ENCODE assay signal across 16 mouse cellular contexts in genomic region chr17:4868446-4868825, GRCm38 (mm10).
DNase-seq lines count a peak whose midpoint lies in the region; ATAC-seq and TF ChIP-seq lines count a peak whose summit lies in the region.
"Had no signal": no experiment of that assay in that cellular context is flagged by ENCODE, and none has a peak within 500 bp of the region (broad histone marks: within the 10 kb centered on the region; RNA-seq: fewer than 3 reads in every experiment).

No protein-coding gene starts in this region.

- 72% methylated on average over 10 of the region's 10 CpGs for WGBS in intestine, embryonic 16.5 days
- 56% methylated on average over 10 of the region's 10 CpGs for WGBS in intestine, postnatal 0 days

- no peak for DNase-seq in gastrocnemius, adult 2 months
- DNase-seq in gastrocnemius, postnatal 14 days: no peak
- no peak for DNase-seq in testis, postnatal 10 days (ENCODE audit: low spot score)
- no peak for DNase-seq in kidney, postnatal 25 days
- DNase-seq: liver, embryonic 13.5 days; right cerebral cortex, postnatal 25 days; thymus, adult 2 months had no signal

- peak overlapping the region; percentile 15 for H3K4me3 ChIP-seq in gastrocnemius, adult 2 months
- no peak overlapping the region for H3K4me3 ChIP-seq in intestine, embryonic 16.5 days (ENCODE audit: low read length)
- no peak overlapping the region for H3K4me3 ChIP-seq in intestine, postnatal 0 days (ENCODE audit: low read depth, low read length)
- no peak overlapping the region for H3K4me3 ChIP-seq in testis, adult 2 months (ENCODE audit: control insufficient read depth, low read depth, low read length)
- H3K4me3 ChIP-seq: intestine, embryonic 15.5 days; liver, embryonic 13.5 days; neural tube, embryonic 13.5 days had no signal

- intact Hi-C loops in gastrocnemius, adult 2 months (cut with DNase I): loop anchor here (5.0 kb wide), 2 partner anchors 76 to 91 kb away; no protein-coding TSS in a partner anchor
- intact Hi-C loops in gastrocnemius, postnatal 14 days (cut with DNase I; ENCODE audit: low total_unique reads): no loop called here

- peaks cover 7% of the 10 kb centered on the region; the same call in 1 of the 2 replicates for H3K4me1 ChIP-seq in intestine, embryonic 16.5 days (ENCODE audit: control insufficient read depth, insufficient read depth, low read length)
- no peaks in the 10 kb centered on the region for H3K4me1 ChIP-seq in intestine, postnatal 0 days (replicated peaks; ENCODE audit: control insufficient read depth, insufficient read depth, low read length)
- peaks cover 2% of the 10 kb centered on the region for H3K4me1 ChIP-seq in testis, adult 2 months (ENCODE audit: control insufficient read depth, insufficient read depth, low read length)
- H3K4me1 ChIP-seq: liver, embryonic 13.5 days had no signal

- no peak overlapping the region for H3K4me2 ChIP-seq in intestine, embryonic 16.5 days (ENCODE audit: low read depth, low read length)
- no peak overlapping the region for H3K4me2 ChIP-seq in intestine, postnatal 0 days (replicated peaks; ENCODE audit: low read depth)
- H3K4me2 ChIP-seq: hindbrain, embryonic 14.5 days; intestine, embryonic 15.5 days; liver, embryonic 13.5 days; midbrain, embryonic 11.5 days; neural tube, embryonic 13.5 days had no signal

- no peaks in the 10 kb centered on the region for H3K27me3 ChIP-seq in intestine, embryonic 16.5 days (replicated peaks; ENCODE audit: control insufficient read depth, insufficient read depth, low read length)
- H3K27me3 ChIP-seq in intestine, postnatal 0 days (replicated peaks; ENCODE audit: control insufficient read depth, insufficient read depth, low read length): no peaks in the 10 kb centered on the region
- no peaks in the 10 kb centered on the region for H3K27me3 ChIP-seq in testis, adult 2 months (ENCODE audit: control insufficient read depth, insufficient read depth, low read length)
- H3K27me3 ChIP-seq: intestine, embryonic 15.5 days; liver, embryonic 13.5 days; neural tube, embryonic 13.5 days had no signal

- ATAC-seq in intestine, embryonic 16.5 days: peak; percentile 48; the same call in 1 of the 2 replicates
- no peak for ATAC-seq in intestine, postnatal 0 days
- ATAC-seq: forebrain, embryonic 16.5 days had no signal

- TF ChIP-seq POLR2A in testis, adult 2 months (IDR thresholded peaks at IDR 0.05; ENCODE audit: control insufficient read depth, low read depth, low read length): no peak

- TF ChIP-seq CTCF in gastrocnemius, adult 2 months (IDR thresholded peaks at IDR 0.05): no peak
- no peak for TF ChIP-seq CTCF in intestine, postnatal 0 days (IDR thresholded peaks at IDR 0.05; ENCODE audit: low read depth)
- TF ChIP-seq CTCF in testis, adult 2 months (IDR thresholded peaks at IDR 0.05; ENCODE audit: control insufficient read depth, insufficient read depth, insufficient replicate concordance, low read depth, low read length): no peak

- no peak overlapping the region for H3K9ac ChIP-seq in intestine, embryonic 16.5 days (ENCODE audit: low read depth, low read length)
- no peak overlapping the region for H3K9ac ChIP-seq in intestine, postnatal 0 days (ENCODE audit: low read depth, low read length)
- H3K9ac ChIP-seq: hindbrain, embryonic 14.5 days; intestine, embryonic 15.5 days; liver, embryonic 13.5 days; neural tube, embryonic 13.5 days had no signal

- no peaks in the 10 kb centered on the region for H3K36me3 ChIP-seq in intestine, embryonic 16.5 days (ENCODE audit: control insufficient read depth, insufficient read depth, low read length)
- no peaks in the 10 kb centered on the region for H3K36me3 ChIP-seq in intestine, postnatal 0 days (ENCODE audit: control insufficient read depth, insufficient read depth)
- H3K36me3 ChIP-seq in testis, adult 2 months (ENCODE audit: control insufficient read depth, insufficient read depth, low read length): no peaks in the 10 kb centered on the region
- H3K36me3 ChIP-seq: intestine, embryonic 15.5 days; liver, embryonic 13.5 days; neural tube, embryonic 13.5 days had no signal

- H3K27ac ChIP-seq in gastrocnemius, adult 2 months: peak overlapping the region; percentile 64
- no peak overlapping the region for H3K27ac ChIP-seq in intestine, embryonic 16.5 days (ENCODE audit: low read length)
- H3K27ac ChIP-seq in intestine, postnatal 0 days (ENCODE audit: low read depth, low read length): no peak overlapping the region
- peak overlapping the region; percentile 59; the same call in 1 of the 2 replicates for H3K27ac ChIP-seq in testis, adult 2 months (ENCODE audit: control insufficient read depth, insufficient read depth, low read depth, low read length)
- H3K27ac ChIP-seq: hindbrain, embryonic 14.5 days; intestine, embryonic 15.5 days; liver, embryonic 13.5 days; macrophage; neural tube, embryonic 13.5 days had no signal

- no peaks in the 10 kb centered on the region for H3K9me3 ChIP-seq in intestine, embryonic 16.5 days (ENCODE audit: control insufficient read depth, low read length)
- H3K9me3 ChIP-seq in intestine, postnatal 0 days (ENCODE audit: control insufficient read depth): no peaks in the 10 kb centered on the region
- H3K9me3 ChIP-seq: intestine, embryonic 15.5 days; liver, embryonic 13.5 days; neural tube, embryonic 13.5 days had no signal

Comparison
In these comparisons a context has a peak if more than half of its experiments do, and no peak if none do; other contexts are left out.
1. H3K27ac ChIP-seq: peak in gastrocnemius, adult 2 months (single experiment) and testis, adult 2 months (single experiment); none in intestine, embryonic 16.5 days (single experiment) and intestine, postnatal 0 days (single experiment).